Mouse (Mus musculus): ENCODE data around the gene Slc45a1. TPM values are rescaled to one million over a fixed set of nuclear protein-coding genes. Genes with fewer than 3 reads are reported as not detected.
"Not testable (repeated sequence)": the region's sequence is repeated elsewhere in the genome, so short reads cannot be mapped to it uniquely, and the experiment has no call there.

The Slc45a1 gene
- total RNA-seq, 2 experiments from 2014 or later, result 43.3 to 48.1 TPM

DNA sequence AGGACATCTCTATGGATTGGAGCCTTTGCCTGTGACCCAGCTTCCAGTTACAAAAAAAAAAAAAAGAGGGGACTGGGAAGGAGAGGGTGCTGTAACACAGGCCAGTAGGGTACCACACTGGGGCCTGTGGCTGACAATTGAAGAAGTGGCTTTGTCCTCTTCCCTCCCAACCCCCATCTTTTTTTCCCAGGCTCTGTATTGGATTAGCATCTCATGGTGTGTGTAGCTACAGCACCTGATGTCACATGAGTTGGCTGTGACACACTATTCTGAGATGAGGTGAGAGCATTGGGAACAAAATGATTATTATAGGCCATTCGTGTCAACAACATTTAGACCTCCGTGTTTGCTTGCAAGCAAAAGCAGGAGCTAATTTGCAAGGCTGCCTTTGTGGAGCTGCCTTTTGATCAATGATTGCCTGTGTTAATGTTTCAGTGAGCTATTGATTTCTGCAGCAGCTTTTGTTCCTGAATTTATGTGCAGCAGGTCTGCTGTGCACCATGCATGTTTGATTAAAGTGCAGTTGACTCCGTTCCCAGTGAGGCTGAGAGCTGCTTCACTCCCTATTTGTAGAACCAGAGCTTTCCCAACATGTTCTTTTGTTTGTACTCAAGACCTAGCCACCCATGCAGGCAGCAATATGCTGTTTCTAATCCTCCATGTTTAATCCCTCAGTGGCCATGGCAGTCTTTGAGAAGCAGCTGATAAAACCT lies 45.4 kb downstream of the Slc45a1 start:
- DNase-seq (ENCODE audit: low spot score in 2 of 2), result peak; percentile 39 to 68

DNA sequence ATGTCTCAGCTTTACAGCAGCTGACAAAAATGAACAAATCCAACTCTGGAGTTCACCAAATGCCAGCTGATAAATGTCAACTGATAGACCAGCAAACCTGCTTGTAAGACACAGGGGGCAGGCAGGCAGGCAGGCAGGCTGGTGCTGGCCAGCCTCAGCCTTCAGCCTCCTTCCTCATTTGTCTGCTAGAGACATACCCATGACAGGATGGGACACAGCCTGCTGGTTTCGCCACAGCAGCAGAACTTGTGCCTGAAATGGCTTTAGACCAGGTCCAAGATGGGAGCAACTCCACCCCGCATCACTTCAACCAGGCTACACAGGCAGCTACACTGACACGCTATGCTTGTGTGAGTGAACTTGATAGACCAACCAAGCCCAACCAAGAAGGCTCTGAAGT lies 46.2 kb downstream of the Slc45a1 start:
- no peak for DNase-seq (ENCODE audit: low spot score in 2 of 2)

DNA sequence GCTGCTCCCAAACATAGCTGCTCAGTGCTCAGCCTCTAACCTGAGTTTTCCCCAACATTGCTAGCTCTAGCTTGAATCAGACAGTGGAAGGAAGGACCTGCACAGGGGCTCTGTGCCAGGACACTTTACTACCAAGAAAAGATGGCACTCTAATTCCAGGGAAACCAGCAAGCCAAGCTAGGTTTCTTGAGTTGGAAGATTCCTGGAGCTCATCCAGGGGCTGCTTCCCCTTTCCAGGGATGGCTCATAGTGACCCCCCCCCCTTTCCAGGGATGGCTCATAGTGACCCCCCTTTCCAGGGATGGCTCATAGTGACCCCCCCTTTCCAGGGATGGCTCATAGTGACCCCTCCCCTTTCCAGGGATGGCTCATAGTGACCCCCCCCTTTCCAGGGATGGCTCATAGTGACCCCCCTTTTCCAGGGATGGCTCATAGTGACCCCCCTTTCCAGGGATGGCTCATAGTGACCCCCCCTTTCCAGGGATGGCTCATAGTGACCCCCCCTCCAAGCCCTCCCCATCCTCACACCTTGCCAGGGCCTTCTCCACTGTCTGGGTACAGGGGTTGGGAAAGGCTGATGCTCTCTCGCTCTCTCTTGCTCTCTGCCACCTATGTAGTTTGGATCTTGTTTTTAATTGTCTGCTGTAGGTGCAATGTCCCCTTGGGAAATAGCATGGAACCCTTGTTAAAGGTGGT lies 48.5 kb downstream of the Slc45a1 start:
- DNase-seq (ENCODE audit: low spot score in 2 of 2), result no peak

GRCm38 (mm10) chr4:150601489-150601888 lies 50.5 kb downstream of the Slc45a1 start:
- DNase-seq (ENCODE audit: low spot score in 2 of 2), result no peak

DNA sequence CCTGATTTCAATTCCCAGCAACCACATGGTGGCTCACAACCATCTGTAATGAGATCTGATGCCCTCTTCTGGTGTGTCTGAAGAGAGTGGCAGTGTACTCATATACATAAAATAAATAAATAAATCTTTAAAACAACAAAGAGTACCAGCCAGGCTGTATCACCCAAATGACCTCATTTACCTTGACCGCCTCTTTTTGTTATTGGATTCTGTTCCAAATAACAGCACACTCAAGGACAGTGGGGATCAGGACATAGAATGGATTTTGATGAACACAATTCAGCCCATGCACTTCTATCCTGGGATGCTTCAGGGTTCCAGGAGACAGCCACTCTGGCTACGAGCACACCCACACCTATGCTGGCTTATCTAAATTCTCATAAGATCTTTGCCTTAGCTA lies 51.5 kb downstream of the Slc45a1 start:
- not testable (repeated sequence) for DNase-seq (ENCODE audit: low spot score in 2 of 2)

DNA sequence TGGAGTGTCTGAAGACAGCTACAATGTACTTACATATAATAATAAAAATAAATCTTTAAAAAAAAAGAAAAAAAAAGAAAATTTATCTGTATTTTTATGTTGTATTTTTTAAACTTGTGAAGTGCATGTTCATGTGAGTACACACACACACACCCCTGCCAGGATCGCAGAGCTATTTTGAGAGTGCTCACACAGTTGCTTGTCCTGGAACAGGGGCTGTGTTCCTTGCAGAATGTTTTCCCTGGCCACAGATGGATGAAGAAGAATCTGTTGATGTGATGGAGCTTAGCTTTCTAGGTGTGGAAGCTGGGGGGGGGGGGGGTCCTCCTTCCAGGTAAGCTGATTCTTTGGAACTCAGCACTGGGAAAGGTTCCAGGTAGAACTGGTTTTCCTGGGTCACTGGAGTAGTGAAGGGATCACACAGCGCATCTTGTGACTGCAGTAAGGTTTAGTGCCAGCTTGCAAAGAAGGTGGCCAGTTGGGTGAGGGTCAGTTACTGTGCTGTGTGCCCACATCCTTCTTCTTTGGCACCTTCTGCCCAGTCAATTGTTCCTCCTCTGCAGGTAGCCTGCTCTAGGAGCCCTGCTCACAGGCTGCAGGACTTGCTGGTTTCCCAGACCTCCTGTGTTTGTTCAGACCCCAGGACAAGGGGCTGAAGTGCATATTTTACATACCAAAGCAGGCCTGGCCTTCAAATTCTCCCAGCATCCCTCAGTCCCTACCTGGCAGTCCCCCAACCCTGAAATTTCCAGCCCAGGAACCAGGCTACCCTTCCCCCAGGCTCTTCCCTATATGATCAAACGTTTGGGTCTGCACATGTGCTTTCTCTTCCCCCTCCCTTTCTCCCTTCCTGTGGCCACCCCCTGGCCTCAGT lies 52.6 kb downstream of the Slc45a1 start:
- no peak for DNase-seq (ENCODE audit: low spot score in 2 of 2)

GRCm38 (mm10) chr4:150598686-150599085 lies 53.3 kb downstream of the Slc45a1 start:
- peak; percentile 39 to 64 for DNase-seq (ENCODE audit: low spot score in 2 of 2)

DNA sequence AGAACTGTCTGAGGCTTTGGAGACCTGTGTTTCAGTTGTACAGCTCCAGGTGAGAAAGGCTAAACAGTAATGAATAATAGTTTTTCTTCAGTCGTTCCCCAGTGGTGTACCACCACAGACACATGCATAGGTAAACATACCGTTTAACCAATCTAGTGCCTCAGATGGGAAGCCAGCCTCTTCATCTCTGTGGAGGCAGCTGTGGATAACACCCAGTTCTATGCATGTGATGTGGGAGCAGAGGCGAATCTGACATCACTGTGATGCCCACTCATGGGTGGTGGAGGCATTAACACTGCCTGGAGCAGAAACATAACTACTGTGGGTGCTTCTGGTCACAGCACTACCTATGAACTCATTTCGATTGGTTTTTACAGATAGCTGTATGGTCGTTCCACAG lies 56.0 kb downstream of the Slc45a1 start:
- no peak for DNase-seq (ENCODE audit: low spot score in 2 of 2)

DNA sequence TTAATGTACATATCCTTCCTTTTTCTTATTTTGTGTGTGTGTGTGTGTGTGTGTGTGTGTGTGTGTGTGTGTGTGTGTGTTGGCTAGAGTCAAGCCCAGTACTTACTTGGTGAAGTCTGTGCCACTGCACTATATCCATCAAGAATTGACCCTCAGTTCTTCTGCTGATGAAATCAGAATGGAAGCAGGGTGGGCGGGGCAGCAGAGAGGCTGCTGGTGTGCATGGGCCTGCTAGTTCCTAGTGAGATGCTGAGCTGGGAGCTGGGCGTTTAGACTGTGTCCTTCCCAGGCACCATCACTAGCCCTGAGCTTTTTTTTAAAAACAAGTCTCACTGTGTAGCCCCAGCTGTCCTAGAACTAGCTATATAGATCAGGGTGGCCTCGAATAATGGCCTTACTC lies 56.9 kb downstream of the Slc45a1 start:
- no peak for DNase-seq (ENCODE audit: low spot score in 2 of 2)

DNA sequence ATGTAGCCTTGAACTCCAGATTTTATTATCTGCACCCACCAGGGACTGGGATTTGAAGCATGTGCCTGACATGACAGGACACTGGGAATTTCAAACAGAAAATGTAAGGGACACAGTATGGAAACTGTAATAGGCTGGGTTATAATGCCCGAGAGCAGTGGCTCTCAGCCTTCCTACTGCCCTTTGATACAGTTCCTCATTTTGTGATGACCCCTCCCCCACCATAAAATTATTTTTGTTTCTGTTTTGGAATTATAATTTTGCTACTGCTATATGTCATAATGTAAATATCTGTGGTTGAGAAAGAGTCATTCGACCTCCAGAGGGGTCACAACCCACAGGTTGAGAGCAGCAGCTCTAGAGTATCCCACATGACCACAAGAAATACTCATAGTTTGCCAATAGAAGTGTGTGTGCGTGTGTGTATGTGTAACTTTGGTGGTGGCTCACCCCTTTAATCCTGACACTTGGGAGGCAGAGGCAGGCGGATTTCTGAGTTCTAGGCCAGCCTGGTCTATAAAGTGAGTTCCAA lies 57.6 kb downstream of the Slc45a1 start:
- no peak for DNase-seq (ENCODE audit: low spot score in 2 of 2)

DNA sequence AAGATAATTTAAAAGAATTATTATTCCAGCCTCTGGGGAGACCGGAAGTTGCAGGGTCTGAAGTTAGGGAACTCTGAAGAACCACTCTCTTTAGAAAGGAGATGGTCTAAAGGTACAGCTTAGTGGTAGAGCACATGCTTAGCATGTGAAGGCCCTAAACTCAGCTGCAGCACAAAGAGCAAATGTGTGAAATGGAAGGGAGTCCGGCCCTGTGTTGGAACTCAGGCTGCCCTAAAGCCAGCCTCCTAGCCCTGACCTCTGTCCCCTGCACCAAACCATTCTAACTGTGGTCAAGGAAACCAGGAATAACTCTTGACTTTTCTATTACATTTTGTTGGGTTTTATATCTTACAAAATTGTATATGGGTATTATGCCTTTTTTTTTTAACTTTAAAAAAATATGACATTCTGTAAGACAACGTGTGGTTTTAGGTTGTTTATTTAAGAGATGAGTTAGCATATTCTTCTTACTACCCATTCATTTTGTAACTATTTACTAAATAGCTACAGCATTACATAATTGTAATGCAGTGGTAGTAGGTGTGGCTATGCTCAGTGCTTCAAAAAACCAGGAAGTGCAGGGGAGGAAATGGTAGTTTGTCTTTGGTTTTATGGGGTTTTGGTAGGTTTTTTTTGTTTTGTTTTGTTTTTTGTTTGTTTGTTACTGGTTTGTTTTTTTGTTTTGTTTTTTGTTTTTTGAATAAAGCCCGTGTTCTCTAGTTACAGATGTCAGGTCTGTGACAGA lies 58.3 kb downstream of the Slc45a1 start:
- DNase-seq (ENCODE audit: low spot score in 2 of 2), result no peak

- no peak for DNase-seq (ENCODE audit: low spot score in 2 of 2)
Observed at GRCm38 (mm10) chr4:150592087-150592486, 59.9 kb downstream of the Slc45a1 start.

- no peak for DNase-seq (ENCODE audit: low spot score in 2 of 2)
Observed at GRCm38 (mm10) chr4:150591602-150592001, 60.4 kb downstream of the Slc45a1 start.

- no peak for DNase-seq (ENCODE audit: low spot score in 2 of 2)
Observed at GRCm38 (mm10) chr4:150590621-150591282, 61.2 kb downstream of the Slc45a1 start.

DNA sequence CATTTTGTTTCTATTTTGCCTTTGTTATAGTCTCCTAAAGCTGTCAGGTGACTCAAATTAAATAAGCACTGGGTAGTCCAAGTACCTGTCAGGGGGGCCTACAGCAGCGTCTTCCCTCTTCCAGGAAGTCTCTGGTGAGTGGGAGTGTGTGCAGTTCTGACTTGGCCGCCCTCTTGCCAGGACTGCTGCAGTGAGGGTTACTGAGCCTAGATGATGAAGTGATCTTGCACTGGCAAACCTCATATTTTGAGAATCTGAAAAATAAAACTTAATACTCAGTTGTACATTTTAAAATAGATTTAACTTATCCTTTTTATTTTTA lies 63.7 kb downstream of the Slc45a1 start:
- no peak for DNase-seq (ENCODE audit: low spot score in 2 of 2)

DNA sequence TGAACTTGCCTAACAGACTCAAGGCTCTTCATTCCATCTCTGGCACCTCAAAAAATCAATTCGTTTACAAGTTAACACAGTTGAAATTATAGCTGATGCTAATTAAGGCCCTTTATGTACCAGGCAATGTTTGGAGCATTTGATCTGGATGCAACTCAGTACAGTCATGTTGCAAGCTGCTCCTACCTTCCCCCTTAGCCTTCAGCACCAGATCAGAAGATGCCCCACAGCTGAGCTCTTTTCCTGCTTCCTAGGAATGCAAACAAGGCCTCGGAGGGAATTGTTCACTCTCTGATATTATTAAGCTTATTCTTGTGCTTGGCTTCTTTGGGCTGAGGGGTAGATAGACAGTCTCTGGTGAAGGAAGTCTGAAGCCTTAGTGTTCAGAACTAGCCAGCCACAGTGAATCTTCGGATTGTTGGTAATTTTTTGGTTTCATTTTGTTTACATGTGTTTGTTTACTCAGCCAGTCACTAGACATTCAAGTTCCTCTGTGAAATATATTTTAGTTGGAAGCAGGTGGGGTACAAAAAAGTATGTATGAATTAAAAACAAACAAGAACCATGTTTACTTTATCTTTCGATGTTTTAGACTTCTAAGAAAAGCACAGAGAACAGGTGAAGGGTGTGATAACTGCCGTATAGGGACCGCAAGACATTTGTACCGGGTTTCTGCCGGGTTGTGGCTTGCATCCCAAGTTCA lies 64.2 kb downstream of the Slc45a1 start:
- no peak for DNase-seq (ENCODE audit: low spot score in 2 of 2)

GRCm38 (mm10) chr4:150586275-150586674 lies 65.7 kb downstream of the Slc45a1 start:
- DNase-seq (ENCODE audit: low spot score in 2 of 2), result no peak

DNA sequence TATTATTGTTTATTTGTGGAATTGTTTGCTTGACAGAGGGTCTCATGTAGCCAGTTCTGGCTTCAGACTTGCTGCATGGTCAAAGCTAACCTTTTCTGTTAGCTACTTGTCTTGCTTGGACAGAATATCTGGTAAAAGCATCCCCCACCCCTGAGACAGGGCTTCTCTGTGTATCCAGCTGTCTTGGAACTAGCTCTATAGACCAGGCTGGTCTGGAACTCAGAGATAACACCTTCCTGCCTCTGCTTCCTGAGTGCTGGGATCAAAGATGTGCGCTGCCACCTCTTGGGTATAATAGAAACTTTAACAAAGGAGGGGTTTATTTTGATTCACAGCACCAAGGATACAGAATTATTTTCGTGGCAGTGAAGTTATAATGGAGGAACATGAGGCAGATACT lies 66.2 kb downstream of the Slc45a1 start:
- DNase-seq (ENCODE audit: low spot score in 2 of 2), result no peak

- no peak for DNase-seq (ENCODE audit: low spot score in 2 of 2)
Observed at GRCm38 (mm10) chr4:150583777-150584135, 68.2 kb downstream of the Slc45a1 start.
